Comparison of ENCODE assay signal across 9 mouse cellular contexts in the genomic region with DNA sequence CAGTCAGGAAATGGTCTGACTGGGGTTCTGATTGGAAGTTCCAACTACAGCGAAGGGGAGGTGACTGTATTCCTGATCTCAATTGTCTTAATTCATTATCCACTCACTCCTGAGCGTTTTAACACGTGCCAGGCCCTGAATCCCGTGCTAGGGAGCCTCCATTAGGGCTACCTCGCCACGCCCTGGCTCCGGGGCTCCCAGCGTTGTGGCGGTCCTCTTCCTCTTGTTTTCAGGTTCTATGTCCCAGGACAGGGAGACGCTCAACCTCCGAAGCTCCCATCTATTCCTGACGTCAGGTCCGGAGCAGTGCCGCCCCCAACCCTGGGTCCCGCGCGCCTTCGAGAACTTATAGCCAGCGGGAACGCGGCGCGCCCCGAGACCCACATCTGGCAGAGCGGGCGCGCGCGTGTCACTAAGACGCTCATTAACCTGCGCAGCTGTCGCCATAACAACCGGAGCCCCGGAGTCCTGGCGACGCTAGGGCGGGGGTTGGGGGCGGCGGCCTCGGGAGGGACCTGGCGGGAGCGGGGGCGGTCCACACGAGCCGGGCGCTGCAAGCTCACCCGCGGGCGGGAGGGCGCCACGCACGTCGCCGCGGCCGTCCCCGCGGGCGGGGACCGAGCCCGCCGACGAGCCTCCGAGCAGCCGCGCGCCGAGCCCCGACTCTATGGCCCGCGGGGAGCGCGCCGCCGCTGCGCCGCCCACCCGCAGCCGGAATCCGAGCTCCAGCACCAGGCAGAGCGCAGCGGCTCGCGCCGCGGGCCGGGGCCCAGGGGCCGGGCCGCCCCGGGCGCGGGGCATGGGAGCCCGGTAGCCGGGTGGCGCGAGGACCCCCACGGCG. TPM values are rescaled to one million over a fixed set of nuclear protein-coding genes. Genes with fewer than 3 reads are reported as not detected.
A peak's percentile ranks its signal among the peaks of the same experiment; 100 is the strongest.
DNase-seq lines count a peak whose midpoint lies in the region; ATAC-seq lines count a peak whose summit lies in the region.
"Had no signal": no experiment of that assay in that cellular context is flagged by ENCODE, and none has a peak within 500 bp of the region (broad histone marks: within the 10 kb centered on the region; RNA-seq: fewer than 3 reads in every experiment).

A gene (plus strand): TSS at position 390 of the 841 bp plus-strand sequence.

- H3K27me3 ChIP-seq in hindbrain, embryonic 11.5 days (ENCODE audit: control insufficient read depth, insufficient read depth, low read length): peaks cover 31% of the 10 kb centered on the region

- H3K36me3 ChIP-seq in hindbrain, embryonic 11.5 days (ENCODE audit: control insufficient read depth, insufficient read depth, low read length): no peaks in the 10 kb centered on the region

- DNase-seq in T-cell, adult 2 months (ENCODE audit: low spot score): peak; percentile 5
- DNase-seq in cerebellum, adult 18-20 months: peak; percentile 70 to 82
- peak; percentile 71 for DNase-seq in forelimb bud, embryonic 11.5 days (ENCODE audit: low read depth, low spot score)
- peak; percentile 78 for DNase-seq in hindbrain, embryonic 11.5 days (ENCODE audit: low spot score)
- DNase-seq in left cerebral cortex, adult 8-10 months (ENCODE audit: low spot score in 2 of 2): peak; percentile 46 to 73
- peak; percentile 43 to 66 for DNase-seq in lung, postnatal 4 days
- DNase-seq in right cerebral cortex, postnatal 25 days: peak; percentile 80
- DNase-seq in spleen, adult 18-20 months: no peak

- H3K27ac ChIP-seq in hindbrain, embryonic 11.5 days (ENCODE audit: low read depth, low read length): 0 out of 2 replicates have a peak within 1 kb of the TSS, but pooled peaks have one; percentile 24

- peak within 1 kb of the TSS; percentile 68 for H3K9ac ChIP-seq in hindbrain, embryonic 11.5 days (ENCODE audit: low read depth, low read length)

- peak within 1 kb of the TSS; percentile 98 for H3K4me2 ChIP-seq in hindbrain, embryonic 11.5 days (replicated peaks; ENCODE audit: low read depth, low read length)

- peak within 1 kb of the TSS; percentile 71 for H3K4me3 ChIP-seq in hindbrain, embryonic 11.5 days (ENCODE audit: low read depth, low read length)

- ATAC-seq in hindbrain, embryonic 11.5 days (ENCODE audit: low FRiP score): peak; percentile 62

- peaks cover 8% of the 10 kb centered on the region; the same call in 1 of the 2 replicates for H3K4me1 ChIP-seq in hindbrain, embryonic 11.5 days (replicated peaks; ENCODE audit: control insufficient read depth, insufficient read depth, low read length)

- under 1% methylated on average over 91 of the region's 98 CpGs for whole genome bisulfite sequencing in hindbrain, embryonic 11.5 days

- no peaks in the 10 kb centered on the region for H3K9me3 ChIP-seq in hindbrain, embryonic 11.5 days (ENCODE audit: control insufficient read depth, low read length)

RNA-seq across cellular contexts. Expression of the gene that starts here (rescaled TPM):
- polyA plus RNA-seq in hindbrain, embryonic 11.5 days (2014; fragmentation: Nextera tagmentation; extraction: Ambion mirVana): 2.9 and 3.4 TPM in 2 replicates
- total RNA-seq in left cerebral cortex, adult 8-10 months (2022): 100 to 1,000 TPM; 159 to 179 (median 172) TPM
- total RNA-seq: hematopoietic stem cell, adult 5-6 weeks had no signal

Comparison
In these comparisons a context has a peak if more than half of its experiments do, and no peak if none do; other contexts are left out.
1. DNase-seq: peak in T-cell, adult 2 months (single experiment), cerebellum, adult 18-20 months (2 of 2), forelimb bud, embryonic 11.5 days (single experiment), hindbrain, embryonic 11.5 days (single experiment), left cerebral cortex, adult 8-10 months (2 of 2), lung, postnatal 4 days (2 of 2) and right cerebral cortex, postnatal 25 days (single experiment); none in spleen, adult 18-20 months (0 of 2).